Mouse (Mus musculus) hindbrain, embryonic 13.5 days (tissue): ENCODE measurements around the gene Apaf1. TPM values are rescaled to one million over a fixed set of nuclear protein-coding genes. Genes with fewer than 3 reads are reported as not detected.

Experiments
- ATAC-seq: fragments of 200-750 bp; cut with Nextera tagmentation; 2 replicates; pipeline ENCODE4 v1.8.0; 2017; ENCODE audit warnings: moderate TSS enrichment; ENCODE audit not compliant: low FRiP score
- H3K27ac ChIP-seq: fragments of 300-500 bp; sonication (generic); 2 replicates; pipeline ENCODE4 v1.5.1; 2015; ENCODE audit warnings: inconsistent platforms, mild to moderate bottlenecking, moderate library complexity
- H3K27me3 ChIP-seq: fragments of 300-500 bp; sonication (generic); 2 replicates; pipeline ENCODE4 v1.6.1; 2015; ENCODE audit warnings: mild to moderate bottlenecking, inconsistent platforms
- H3K36me3 ChIP-seq: fragments of 300-500 bp; sonication (generic); 2 replicates; pipeline ENCODE4 v1.6.1; 2015; ENCODE audit warnings: mild to moderate bottlenecking, inconsistent platforms
- H3K4me1 ChIP-seq: fragments of 300-500 bp; sonication (generic); replicated peaks from 2 replicates; pipeline ENCODE4 v1.6.1; 2015; ENCODE audit warnings: inconsistent platforms
- H3K4me2 ChIP-seq: fragments of 300-500 bp; sonication (generic); 2 replicates; pipeline ENCODE4 v1.6.1; 2015; ENCODE audit warnings: inconsistent platforms, mild to moderate bottlenecking, moderate library complexity
- H3K4me3 ChIP-seq: fragments of 300-500 bp; sonication (generic); 2 replicates; pipeline ENCODE4 v1.5.1; 2015; ENCODE audit warnings: mild to moderate bottlenecking, inconsistent platforms
- H3K9ac ChIP-seq: fragments of 300-500 bp; sonication (generic); 2 replicates; pipeline ENCODE4 v1.6.1; 2015; ENCODE audit warnings: mild to moderate bottlenecking, inconsistent platforms
- H3K9me3 ChIP-seq: fragments of 300-500 bp; sonication (generic); 2 replicates; pipeline ENCODE4 v1.6.1; 2016; ENCODE audit warnings: inconsistent platforms
- WGBS: fragments of 180-500 bp; shearing (Covaris S2); methylation state at CpG from one replicate; pipeline ENCODE4 v1.1.7; 2015; 5-methylcytosine and 5-hydroxymethylcytosine counted together
- polyA plus RNA-seq: library from polyadenylated mRNA; unstranded; fragments of >200 nt; fragmentation: Nextera tagmentation; extraction: Ambion mirVana; gene quantifications from 2 replicates; pipeline ENCODE4 v1.2.1, GENCODE M21; 2015

Gene Apaf1
- polyA plus RNA-seq, 1 experiment from 2014 or later = 17.8 TPM

GRCm38 (mm10) chr10:91105981-91106380 is 23.4 kb upstream of the Apaf1 start:
- H3K27ac ChIP-seq = no peak overlapping the region
- H3K4me1 ChIP-seq = no peaks in the 10 kb centered on the region
- H3K9ac ChIP-seq = no peak overlapping the region
- no peak overlapping the region for H3K4me2 ChIP-seq
- no peaks in the 10 kb centered on the region for H3K27me3 ChIP-seq
- ATAC-seq = no peak
- H3K9me3 ChIP-seq = no peaks in the 10 kb centered on the region
- peaks cover 15% of the 10 kb centered on the region for H3K36me3 ChIP-seq
- WGBS = 86% methylated on average over 3 of the region's 3 CpGs
- no peak overlapping the region for H3K4me3 ChIP-seq

GRCm38 (mm10) chr10:91102799-91103590 is 20.4 kb upstream of the Apaf1 start:
- H3K36me3 ChIP-seq = peaks cover 12% of the 10 kb centered on the region
- no peak for ATAC-seq

GRCm38 (mm10) chr10:91101936-91102335 is 19.4 kb upstream of the Apaf1 start:
- H3K36me3 ChIP-seq = peaks cover 12% of the 10 kb centered on the region
- H3K27me3 ChIP-seq = no peaks in the 10 kb centered on the region
- no peak overlapping the region for H3K4me2 ChIP-seq
- no peak for ATAC-seq
- H3K4me3 ChIP-seq = no peak overlapping the region
- no peaks in the 10 kb centered on the region for H3K4me1 ChIP-seq
- H3K27ac ChIP-seq = no peak overlapping the region
- no peak overlapping the region for H3K9ac ChIP-seq
- WGBS = 96% methylated on average over 25 of the region's 25 CpGs
- H3K9me3 ChIP-seq = no peaks in the 10 kb centered on the region

More at GRCm38 (mm10) chr10:91102799-91103590, 20.4 kb upstream of the Apaf1 start:
- 93% methylated on average over 14 of the region's 14 CpGs for WGBS
- no peaks in the 10 kb centered on the region for H3K9me3 ChIP-seq
- H3K4me2 ChIP-seq = no peak overlapping the region
- H3K9ac ChIP-seq = no peak overlapping the region
- H3K4me3 ChIP-seq = no peak overlapping the region
- no peaks in the 10 kb centered on the region for H3K27me3 ChIP-seq
- H3K27ac ChIP-seq = no peak overlapping the region
- no peaks in the 10 kb centered on the region for H3K4me1 ChIP-seq

GRCm38 (mm10) chr10:91100101-91100500 is 17.5 kb upstream of the Apaf1 start:
- WGBS = 73% methylated on average over 1 of the region's 1 CpGs
- H3K4me2 ChIP-seq = no peak overlapping the region
- no peak for ATAC-seq

GRCm38 (mm10) chr10:91098056-91098455 is 15.5 kb upstream of the Apaf1 start:
- 91% methylated on average over 8 of the region's 8 CpGs for WGBS
- Histone ChIP-seq H3K36me3 (peaks cover 22% of the 10 kb centered on the region), H3K4me2 (no peak overlapping the region), H3K9me3 (no peaks in the 10 kb centered on the region), H3K27ac (no peak overlapping the region), H3K4me1 (no peaks in the 10 kb centered on the region), H3K4me3 (no peak overlapping the region), H3K27me3 (no peaks in the 10 kb centered on the region), H3K9ac (no peak overlapping the region)
- no peak for ATAC-seq

More at GRCm38 (mm10) chr10:91100101-91100500, 17.5 kb upstream of the Apaf1 start:
- Histone ChIP-seq H3K9ac (no peak overlapping the region), H3K4me1 (no peaks in the 10 kb centered on the region), H3K27me3 (no peaks in the 10 kb centered on the region), H3K27ac (no peak overlapping the region), H3K9me3 (no peaks in the 10 kb centered on the region), H3K4me3 (no peak overlapping the region), H3K36me3 (peaks cover 16% of the 10 kb centered on the region)

- WGBS = 89% methylated on average over 15 of the region's 15 CpGs
- Histone ChIP-seq H3K27ac (no peak overlapping the region), H3K36me3 (0 out of 2 replicates have a peak, but pooled peaks cover 11% of the 10 kb centered on the region)
Observed at GRCm38 (mm10) chr10:91094251-91095104, 11.9 kb upstream of the Apaf1 start.

GRCm38 (mm10) chr10:91092812-91093211 is 10.2 kb upstream of the Apaf1 start:
- H3K4me1 ChIP-seq = no peaks in the 10 kb centered on the region
- H3K27ac ChIP-seq = no peak overlapping the region
- no peak overlapping the region for H3K4me3 ChIP-seq
- WGBS = 90% methylated on average over 4 of the region's 4 CpGs
- 0 out of 2 replicates have a peak, but pooled peaks cover 11% of the 10 kb centered on the region for H3K36me3 ChIP-seq
- no peaks in the 10 kb centered on the region for H3K27me3 ChIP-seq
- H3K9me3 ChIP-seq = no peaks in the 10 kb centered on the region
- no peak for ATAC-seq
- H3K4me2 ChIP-seq = no peak overlapping the region
- H3K9ac ChIP-seq = no peak overlapping the region

More at GRCm38 (mm10) chr10:91094251-91095104, 11.9 kb upstream of the Apaf1 start:
- Histone ChIP-seq H3K27me3 (no peaks in the 10 kb centered on the region), H3K4me2 (no peak overlapping the region), H3K9ac (no peak overlapping the region), H3K9me3 (no peaks in the 10 kb centered on the region), H3K4me1 (no peaks in the 10 kb centered on the region), H3K4me3 (no peak overlapping the region)
- no peak for ATAC-seq

GRCm38 (mm10) chr10:91083393-91083927 is 890 bp upstream of the Apaf1 start:
- WGBS = 52% methylated on average over 12 of the region's 12 CpGs
- Histone ChIP-seq H3K4me2 (peak overlapping the region; percentile 83), H3K9ac (peak overlapping the region; percentile 90), H3K27me3 (no peaks in the 10 kb centered on the region), H3K9me3 (no peaks in the 10 kb centered on the region), H3K36me3 (no peaks in the 10 kb centered on the region; the same call in 1 of the 2 replicates), H3K27ac (peak overlapping the region; percentile 89; the same call in 1 of the 2 replicates), H3K4me3 (peak overlapping the region; percentile 92), H3K4me1 (peaks cover 20% of the 10 kb centered on the region)
- no peak for ATAC-seq

- H3K9ac ChIP-seq = peak overlapping the region; percentile 90
- WGBS = under 1% methylated on average over 27 of the region's 27 CpGs
- peaks cover 20% of the 10 kb centered on the region for H3K4me1 ChIP-seq
- no peaks in the 10 kb centered on the region for H3K27me3 ChIP-seq
- peak overlapping the region; percentile 92 for H3K4me3 ChIP-seq
- no peaks in the 10 kb centered on the region for H3K9me3 ChIP-seq
- H3K27ac ChIP-seq = peak overlapping the region; percentile 89
- peak overlapping the region; percentile 70 for H3K4me2 ChIP-seq
- H3K36me3 ChIP-seq = peaks cover 10% of the 10 kb centered on the region
- ATAC-seq = no peak
Observed at GRCm38 (mm10) chr10:91081959-91082507, 537 bp downstream of the Apaf1 start.

GRCm38 (mm10) chr10:91080540-91080939 is 2.0 kb downstream of the Apaf1 start:
- H3K4me1 ChIP-seq = peaks cover 20% of the 10 kb centered on the region
- no peak for ATAC-seq
- no peaks in the 10 kb centered on the region for H3K27me3 ChIP-seq
- no peak overlapping the region for H3K4me3 ChIP-seq
- H3K9me3 ChIP-seq = no peaks in the 10 kb centered on the region
- H3K36me3 ChIP-seq = peaks cover 24% of the 10 kb centered on the region
- H3K4me2 ChIP-seq = no peak overlapping the region
- H3K9ac ChIP-seq = no peak overlapping the region
- no peak overlapping the region for H3K27ac ChIP-seq
- WGBS = 89% methylated on average over 5 of the region's 5 CpGs

GRCm38 (mm10) chr10:91076667-91077066 is 5.9 kb downstream of the Apaf1 start:
- peaks cover 11% of the 10 kb centered on the region for H3K4me1 ChIP-seq
- H3K36me3 ChIP-seq = peaks cover 42% of the 10 kb centered on the region
- 85% methylated on average over 2 of the region's 2 CpGs for WGBS
- no peak overlapping the region for H3K9ac ChIP-seq
- no peak overlapping the region for H3K4me3 ChIP-seq
- H3K9me3 ChIP-seq = no peaks in the 10 kb centered on the region
- H3K27ac ChIP-seq = no peak overlapping the region
- ATAC-seq = no peak
- H3K4me2 ChIP-seq = no peak overlapping the region
- no peaks in the 10 kb centered on the region for H3K27me3 ChIP-seq

GRCm38 (mm10) chr10:91073345-91073744 is 9.2 kb downstream of the Apaf1 start:
- no peak overlapping the region for H3K27ac ChIP-seq
- no peaks in the 10 kb centered on the region for H3K9me3 ChIP-seq
- no peaks in the 10 kb centered on the region for H3K27me3 ChIP-seq
- H3K4me1 ChIP-seq = no peaks in the 10 kb centered on the region
- no peak overlapping the region for H3K4me3 ChIP-seq
- 95% methylated on average over 3 of the region's 3 CpGs for WGBS
- H3K36me3 ChIP-seq = peaks cover 48% of the 10 kb centered on the region
- ATAC-seq = no peak
- H3K4me2 ChIP-seq = no peak overlapping the region
- H3K9ac ChIP-seq = no peak overlapping the region
